Mouse (Mus musculus) T-helper 2 cell (primary cell): ENCODE results near the gene Zfp871.
"Not testable (repeated sequence)": the region's sequence is repeated elsewhere in the genome, so short reads cannot be mapped to it uniquely, and the experiment has no call there.

Experiments
- in situ Hi-C: fragments of 300-600 bp; cut with MboI, MseI; formaldehyde crosslinking; loops from one replicate; pipeline ENCODE4 v1.15.1; 2025; ENCODE audit warnings: high pct_unique_total_duplicates

Zfp871 gene

DNA sequence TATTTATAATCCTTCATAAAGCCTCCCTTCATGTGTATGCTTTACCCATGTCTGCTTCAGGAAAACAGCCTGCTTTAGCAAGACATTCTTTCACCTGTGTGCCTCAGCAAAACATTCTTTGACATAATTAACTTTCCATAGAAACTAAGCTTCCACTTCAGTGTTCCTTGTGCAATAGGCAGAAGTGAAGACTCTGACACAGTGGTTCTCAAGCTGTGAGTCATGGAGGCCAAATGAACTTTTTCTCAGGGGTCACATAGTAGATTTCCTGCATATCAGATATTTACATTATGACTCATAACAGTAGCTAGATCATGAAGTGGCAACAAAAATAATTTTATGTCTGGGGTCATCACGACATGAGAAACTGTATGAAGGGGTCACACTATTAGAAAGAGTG is 49.7 kb downstream of the Zfp871 start:
- in situ Hi-C loops: no loop called here

DNA sequence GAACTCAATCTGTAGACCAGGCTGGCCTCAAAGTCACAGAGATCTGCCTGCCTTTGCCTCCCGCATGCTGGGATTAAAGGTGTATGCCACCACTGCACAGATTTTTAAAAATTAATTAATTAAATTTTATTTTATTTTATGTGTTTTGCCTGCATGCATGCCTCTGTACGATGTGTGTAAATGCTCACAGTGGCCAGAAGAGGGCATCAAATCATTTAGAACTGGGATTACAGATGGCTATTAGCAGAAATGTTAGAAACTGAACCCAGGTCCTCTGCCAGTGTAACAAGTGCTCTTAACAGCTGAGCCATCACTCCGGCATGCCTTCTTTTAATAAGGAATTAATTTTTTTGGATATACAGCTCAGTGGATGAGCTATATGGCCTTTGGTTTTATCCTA is 59.1 kb downstream of the Zfp871 start:
- in situ Hi-C loops: no loop called here

DNA sequence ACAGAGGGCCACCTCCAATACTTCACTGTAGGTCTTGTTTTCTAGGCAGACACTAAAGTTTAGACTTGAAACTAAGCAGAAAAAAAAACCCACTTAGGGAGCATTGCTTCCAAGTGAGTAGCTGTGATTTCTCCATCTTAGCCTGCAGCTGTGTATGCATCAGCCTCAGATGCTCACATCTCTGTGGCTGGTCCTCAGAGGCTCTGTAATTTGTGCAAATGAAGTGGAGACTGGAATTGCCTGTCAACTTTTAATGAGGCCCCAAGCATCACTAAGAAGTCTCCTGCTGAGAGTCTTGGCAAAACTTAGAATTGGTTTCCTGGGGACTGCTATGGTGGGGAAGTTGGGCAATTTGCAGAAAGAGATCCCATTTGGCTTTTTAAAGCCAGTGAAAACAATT is 61.7 kb downstream of the Zfp871 start:
- in situ Hi-C loops: not testable (repeated sequence)

DNA sequence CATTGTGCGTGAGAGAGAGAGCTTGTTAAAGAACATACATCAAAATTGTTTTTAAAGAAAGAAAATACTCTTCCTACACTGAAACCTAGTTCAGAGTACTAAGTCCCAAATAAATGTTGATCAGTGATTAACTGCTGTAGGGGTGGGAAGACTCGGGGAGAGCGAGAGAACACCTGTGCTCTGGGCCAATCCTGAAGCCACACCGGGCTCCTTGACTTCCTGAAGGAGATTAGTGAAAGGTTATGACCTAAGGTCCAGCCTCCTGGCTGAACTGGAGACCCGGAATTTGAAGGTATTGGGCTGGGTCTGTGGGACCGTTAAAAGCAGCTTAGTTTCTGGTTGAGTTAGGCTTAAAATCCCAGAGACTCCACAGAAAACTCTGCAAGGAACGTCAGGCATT is 65.3 kb downstream of the Zfp871 start:
- in situ Hi-C loops: no loop called here

DNA sequence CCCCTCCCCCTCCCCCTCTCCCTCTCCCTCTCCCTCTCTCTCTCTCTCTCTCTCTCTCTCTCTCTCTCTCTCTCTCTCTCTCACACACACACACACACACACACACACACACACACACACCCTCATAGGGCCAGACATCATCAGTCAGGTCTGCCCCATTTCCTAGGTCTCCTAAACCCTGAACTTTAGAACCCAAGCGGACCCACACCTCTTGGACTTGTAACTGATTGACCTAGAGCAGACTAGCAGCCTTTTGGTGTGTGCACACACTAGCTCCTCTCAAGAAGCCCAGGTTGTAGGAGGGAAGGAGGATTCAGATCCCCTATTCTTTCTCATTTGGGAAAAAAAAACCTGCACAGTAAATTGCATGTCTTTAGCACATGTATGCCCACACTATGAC is 65.9 kb downstream of the Zfp871 start:
- in situ Hi-C loops: not testable (repeated sequence)
